Comparison of ENCODE assay signal across 7 mouse cellular contexts in the genomic region with DNA sequence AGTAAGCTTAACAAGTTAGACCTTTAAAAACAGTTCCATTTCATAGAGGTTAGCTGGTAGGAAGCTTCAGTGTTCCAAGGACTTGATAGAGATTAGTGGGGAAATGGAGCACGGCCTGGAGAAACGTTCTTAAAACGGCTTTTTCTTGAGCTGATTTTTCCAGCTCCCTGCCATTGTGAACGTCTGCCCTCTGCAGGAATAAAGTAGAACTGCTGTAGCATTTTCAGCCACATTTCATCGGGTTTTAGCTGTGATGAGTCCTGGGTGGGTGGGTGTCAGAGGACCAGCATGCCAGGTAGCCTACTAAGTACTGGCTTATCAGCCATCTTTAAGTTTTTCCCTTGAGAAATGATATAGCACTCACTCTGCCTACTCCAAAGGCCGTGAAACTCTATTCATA. TPM values are rescaled to one million over a fixed set of nuclear protein-coding genes. Genes with fewer than 3 reads are reported as not detected.
DNase-seq lines count a peak whose midpoint lies in the region; ATAC-seq and TF ChIP-seq lines count a peak whose summit lies in the region.

No protein-coding gene starts in this region.

- H3K27ac ChIP-seq in forebrain, embryonic 11.5 days (ENCODE audit: low read depth, low read length) = no peak overlapping the region
- no peak overlapping the region for H3K27ac ChIP-seq in hindbrain, postnatal 0 days
- H3K27ac ChIP-seq in liver, embryonic 11.5 days (ENCODE audit: low read depth, low read length) = no peak overlapping the region

- TF ChIP-seq CTCF in hindbrain, postnatal 0 days (IDR thresholded peaks at IDR 0.05; ENCODE audit: low read depth) = peak; percentile 94

- H3K4me1 ChIP-seq in forebrain, embryonic 11.5 days (replicated peaks; ENCODE audit: control insufficient read depth, insufficient read depth, low read length) = no peaks in the 10 kb centered on the region
- no peaks in the 10 kb centered on the region for H3K4me1 ChIP-seq in hindbrain, postnatal 0 days (ENCODE audit: insufficient read depth, low read length)
- H3K4me1 ChIP-seq in liver, embryonic 11.5 days (replicated peaks; ENCODE audit: control insufficient read depth, insufficient read depth, low read length) = no peaks in the 10 kb centered on the region

- no peak overlapping the region for H3K4me2 ChIP-seq in forebrain, embryonic 11.5 days (ENCODE audit: low read depth, low read length, severe bottlenecking)
- H3K4me2 ChIP-seq in hindbrain, postnatal 0 days (ENCODE audit: low read depth, low read length) = no peak overlapping the region
- no peak overlapping the region for H3K4me2 ChIP-seq in liver, embryonic 11.5 days

- H3K9ac ChIP-seq in forebrain, embryonic 11.5 days (ENCODE audit: low read length) = no peak overlapping the region
- H3K9ac ChIP-seq in hindbrain, postnatal 0 days (replicated peaks; ENCODE audit: low read length) = no peak overlapping the region
- no peak overlapping the region for H3K9ac ChIP-seq in liver, embryonic 11.5 days (ENCODE audit: low read depth, low read length)

- peak; percentile 54 for DNase-seq in testis, postnatal 10 days (ENCODE audit: low spot score)
- DNase-seq in testis, postnatal 14 days (ENCODE audit: low spot score) = no peak
- DNase-seq in adrenal gland, postnatal 36 days = peak; percentile 25 to 51
- peak; percentile 69 for DNase-seq in forebrain, embryonic 11.5 days (ENCODE audit: low spot score)
- peak; percentile 87 for DNase-seq in hindbrain, postnatal 0 days (ENCODE audit: low spot score)
- DNase-seq in liver, embryonic 11.5 days (ENCODE audit: low spot score) = no peak
- DNase-seq in retina, embryonic 14.5 days (ENCODE audit: low spot score) = peak; percentile 84

- no peaks in the 10 kb centered on the region for H3K27me3 ChIP-seq in forebrain, embryonic 11.5 days (ENCODE audit: control insufficient read depth, insufficient read depth, low read length)
- no peaks in the 10 kb centered on the region for H3K27me3 ChIP-seq in hindbrain, postnatal 0 days (ENCODE audit: insufficient read depth, low read length)
- no peaks in the 10 kb centered on the region for H3K27me3 ChIP-seq in liver, embryonic 11.5 days (replicated peaks; ENCODE audit: control insufficient read depth, insufficient read depth, low read length)

- H3K36me3 ChIP-seq in forebrain, embryonic 11.5 days (ENCODE audit: control insufficient read depth, insufficient read depth, low read length) = no peaks in the 10 kb centered on the region
- H3K36me3 ChIP-seq in hindbrain, postnatal 0 days (ENCODE audit: insufficient read depth, low read length) = no peaks in the 10 kb centered on the region
- H3K36me3 ChIP-seq in liver, embryonic 11.5 days (ENCODE audit: control insufficient read depth, insufficient read depth, low read length) = no peaks in the 10 kb centered on the region

- H3K4me3 ChIP-seq in forebrain, embryonic 11.5 days (ENCODE audit: low read depth, low read length) = no peak overlapping the region
- no peak overlapping the region for H3K4me3 ChIP-seq in hindbrain, postnatal 0 days (ENCODE audit: low read length)
- no peak overlapping the region for H3K4me3 ChIP-seq in liver, embryonic 11.5 days (ENCODE audit: low read depth, low read length)

- ATAC-seq in forebrain, embryonic 11.5 days (replicated peaks; ENCODE audit: low FRiP score) = peak; percentile 51
- ATAC-seq in hindbrain, postnatal 0 days = peak; percentile 65
- ATAC-seq in liver, embryonic 11.5 days (replicated peaks; ENCODE audit: low FRiP score) = peak; percentile 38; the same call in 1 of the 2 replicates

- WGBS in forebrain, embryonic 11.5 days = 10% methylated on average over 6 of the region's 6 CpGs
- 12% methylated on average over 6 of the region's 6 CpGs for WGBS in hindbrain, postnatal 0 days
- WGBS in liver, embryonic 11.5 days = 14% methylated on average over 6 of the region's 6 CpGs

- H3K9me3 ChIP-seq in forebrain, embryonic 11.5 days (ENCODE audit: control insufficient read depth, low read length) = no peaks in the 10 kb centered on the region
- no peaks in the 10 kb centered on the region for H3K9me3 ChIP-seq in hindbrain, postnatal 0 days (ENCODE audit: low read length)
- no peaks in the 10 kb centered on the region for H3K9me3 ChIP-seq in liver, embryonic 11.5 days (ENCODE audit: control insufficient read depth, low read length)

RNA-seq across cellular contexts. Expression of gene Sec16b, which starts 29.9 kb away (rescaled TPM):
- 1 to 10 TPM in 1 of 2 experiments, under 1 TPM in 1; 0.56 to 1.1 TPM for total RNA-seq in adrenal gland, postnatal 36 days (2021)
- polyA plus RNA-seq in forebrain, embryonic 11.5 days (2014; fragmentation: Nextera tagmentation; extraction: Ambion mirVana) = 0.68 and 0.91 TPM in 2 replicates
- total RNA-seq in hindbrain, postnatal 0 days (2014; rRNA removed) = 0.21 and 0.22 TPM in 2 replicates
- polyA plus RNA-seq in hindbrain, postnatal 0 days (2015; fragmentation: Nextera tagmentation; extraction: Ambion mirVana) = 0.41 and 0.54 TPM in 2 replicates
- polyA plus RNA-seq in liver, embryonic 11.5 days (2014; fragmentation: Nextera tagmentation; extraction: Ambion mirVana) = 4.6 and 5.8 TPM in 2 replicates

Comparison
In these comparisons a context has a peak if more than half of its experiments do, and no peak if none do; other contexts are left out.
1. DNase-seq: peak in testis, postnatal 10 days (single experiment), adrenal gland, postnatal 36 days (2 of 2), forebrain, embryonic 11.5 days (single experiment), hindbrain, postnatal 0 days (single experiment) and retina, embryonic 14.5 days (single experiment); none in testis, postnatal 14 days (single experiment) and liver, embryonic 11.5 days (single experiment).
2. Peak in every context shown above with its lines, with median percentiles within 50 percentile points of each other: ATAC-seq.